In genomic region chr5:143820820-143821219, GRCm38 (mm10) we compare ENCODE assay signal across 25 mouse cellular contexts. TPM values are rescaled to one million over a fixed set of nuclear protein-coding genes. Genes with fewer than 3 reads are reported as not detected.
DNase-seq lines count a peak whose midpoint lies in the region; ATAC-seq and TF ChIP-seq lines count a peak whose summit lies in the region.
"Had no signal": no experiment of that assay in that cellular context is flagged by ENCODE, and none has a peak within 500 bp of the region (broad histone marks: within the 10 kb centered on the region; RNA-seq: fewer than 3 reads in every experiment).

No protein-coding gene starts in this region.

- intact Hi-C loops in heart, adult 2 months (cut with DNase I): no loop called here
- intact Hi-C loops in left cerebral cortex, adult 2 months (cut with DNase I): no loop called here
- intact Hi-C loops in left cerebral cortex, postnatal 36 days (cut with DNase I): no loop called here

- H3K4me1 ChIP-seq in heart, adult 2 months (ENCODE audit: control insufficient read depth, insufficient read depth, low read length): peaks cover 3% of the 10 kb centered on the region; the same call in 1 of the 2 replicates
- 0 out of 2 replicates have a peak, but pooled peaks cover 3% of the 10 kb centered on the region for H3K4me1 ChIP-seq in stomach, postnatal 0 days (replicated peaks; ENCODE audit: control insufficient read depth, insufficient read depth)

- ATAC-seq in stomach, postnatal 0 days (ENCODE audit: low FRiP score, low TSS enrichment): no peak
- ATAC-seq: activated CD4-positive, CD25-positive, alpha-beta regulatory T cell, adult 4 months; forebrain, embryonic 15.5 days; midbrain, embryonic 13.5 days had no signal

- TF ChIP-seq CTCF in heart, adult 2 months (IDR thresholded peaks at IDR 0.05): peak; percentile 20
- TF ChIP-seq CTCF in left cerebral cortex, adult 2 months (IDR thresholded peaks at IDR 0.05): peak; percentile 5; the same call in 1 of the 2 replicates
- TF ChIP-seq CTCF in stomach, postnatal 0 days (IDR thresholded peaks at IDR 0.05; ENCODE audit: low read depth): 0 out of 2 replicates have a peak, but pooled peaks have one; percentile 5

- peaks cover 4% of the 10 kb centered on the region; the same call in 1 of the 2 replicates for H3K79me2 ChIP-seq in heart, adult 2 months (replicated peaks; ENCODE audit: control insufficient read depth, insufficient read depth, low read length)

- TF ChIP-seq EP300 in heart, adult 2 months (IDR thresholded peaks at IDR 0.05; ENCODE audit: insufficient read depth, low read depth, low read length): no peak
- TF ChIP-seq EP300 in stomach, postnatal 0 days (optimal IDR thresholded peaks at IDR 0.05): no peak

- no peak overlapping the region for H3K27ac ChIP-seq in heart, adult 2 months
- no peak overlapping the region for H3K27ac ChIP-seq in left cerebral cortex, adult 2 months
- H3K27ac ChIP-seq in stomach, postnatal 0 days (replicated peaks): no peak overlapping the region
- H3K27ac ChIP-seq: embryonic facial prominence, embryonic 12.5 days; forebrain, embryonic 15.5 days; hindbrain, embryonic 13.5 days; limb, embryonic 13.5 days; lung, embryonic 15.5 days; midbrain, embryonic 13.5 days had no signal

- no peak overlapping the region for H3K4me3 ChIP-seq in heart, adult 2 months
- no peak overlapping the region for H3K4me3 ChIP-seq in left cerebral cortex, adult 2 months
- H3K4me3 ChIP-seq in stomach, postnatal 0 days (ENCODE audit: low read depth, low read length): no peak overlapping the region
- H3K4me3 ChIP-seq: embryonic facial prominence, embryonic 12.5 days; forebrain, embryonic 15.5 days; hindbrain, embryonic 13.5 days; limb, embryonic 13.5 days; lung, embryonic 15.5 days; midbrain, embryonic 13.5 days had no signal

- no peak for DNase-seq in heart, adult 2 months
- no peak for DNase-seq in heart, postnatal 4 days
- DNase-seq in left cerebral cortex, adult 2 months (ENCODE audit: extremely low spot score in 1 of 2, low spot score in 2 of 2): no peak
- no peak for DNase-seq in left cerebral cortex, postnatal 36 days (ENCODE audit: low spot score in 2 of 2)
- DNase-seq in testis, postnatal 10 days (ENCODE audit: low spot score): peak; percentile 26
- no peak for DNase-seq in testis, postnatal 14 days (ENCODE audit: low spot score)
- no peak for DNase-seq in stomach, postnatal 0 days (ENCODE audit: low spot score)
- DNase-seq in adrenal gland, postnatal 25 days: no peak
- DNase-seq: adrenal gland, adult 8-10 months; B cell, adult 2 months; cerebellum, adult 2 months; cerebellum, postnatal 25 days; gastrocnemius, postnatal 14 days; heart, adult 18-20 months; heart, postnatal 14 days; kidney, adult 18-20 months; layer of hippocampus, postnatal 36 days had no signal

- no peaks in the 10 kb centered on the region for H3K36me3 ChIP-seq in heart, adult 2 months (ENCODE audit: control insufficient read depth, insufficient read depth, low read length)
- no peaks in the 10 kb centered on the region for H3K36me3 ChIP-seq in stomach, postnatal 0 days (ENCODE audit: control insufficient read depth, insufficient read depth, low read length)
- H3K36me3 ChIP-seq: embryonic facial prominence, embryonic 12.5 days; forebrain, embryonic 15.5 days; hindbrain, embryonic 13.5 days; limb, embryonic 13.5 days; lung, embryonic 15.5 days; midbrain, embryonic 13.5 days had no signal

- no peak overlapping the region for H3K4me2 ChIP-seq in stomach, postnatal 0 days (replicated peaks; ENCODE audit: low read depth)
- H3K4me2 ChIP-seq: embryonic facial prominence, embryonic 12.5 days; forebrain, embryonic 15.5 days; hindbrain, embryonic 13.5 days; limb, embryonic 13.5 days; lung, embryonic 15.5 days; midbrain, embryonic 13.5 days had no signal

- WGBS in heart, adult 2 months: 76% methylated on average over 5 of the region's 5 CpGs
- WGBS in stomach, postnatal 0 days: 95% methylated on average over 5 of the region's 5 CpGs

- H3K27me3 ChIP-seq in heart, adult 2 months (ENCODE audit: control insufficient read depth, insufficient read depth, low read length): no peaks in the 10 kb centered on the region
- H3K27me3 ChIP-seq in stomach, postnatal 0 days (ENCODE audit: control insufficient read depth, insufficient read depth, low read length): no peaks in the 10 kb centered on the region
- H3K27me3 ChIP-seq: CH12.LX; embryonic facial prominence, embryonic 12.5 days; forebrain, embryonic 15.5 days; hindbrain, embryonic 13.5 days; limb, embryonic 13.5 days; lung, embryonic 15.5 days; midbrain, embryonic 13.5 days had no signal

- H3K9ac ChIP-seq in heart, adult 2 months (ENCODE audit: low read depth, low read length): no peak overlapping the region
- no peak overlapping the region for H3K9ac ChIP-seq in stomach, postnatal 0 days (ENCODE audit: low read length)
- H3K9ac ChIP-seq: embryonic facial prominence, embryonic 12.5 days; forebrain, embryonic 15.5 days; hindbrain, embryonic 13.5 days; limb, embryonic 13.5 days; lung, embryonic 15.5 days; midbrain, embryonic 13.5 days had no signal

- no peaks in the 10 kb centered on the region for H3K9me3 ChIP-seq in stomach, postnatal 0 days (ENCODE audit: control insufficient read depth, low read length)
- H3K9me3 ChIP-seq: embryonic facial prominence, embryonic 12.5 days; forebrain, embryonic 15.5 days; hindbrain, embryonic 13.5 days; limb, embryonic 13.5 days; lung, embryonic 15.5 days; midbrain, embryonic 13.5 days had no signal

- TF ChIP-seq POLR2A in heart, adult 2 months (IDR thresholded peaks at IDR 0.05; ENCODE audit: insufficient read depth, low read depth, low read length): no peak

RNA-seq across cellular contexts. Expression of gene Eif2ak1, which starts 3.2 kb away (rescaled TPM):
- 10 to 100 TPM; 19.2 to 21.4 TPM for total RNA-seq in heart, adult 2 months (2021)
- polyA plus RNA-seq in heart, adult 2 months (2012; rRNA removed): 11.9 and 18.4 TPM in 2 replicates
- total RNA-seq in heart, postnatal 4 days (2021): 10 to 100 TPM; 20.0 to 20.7 TPM
- 10 to 100 TPM; 43.6 to 48.3 TPM for total RNA-seq in left cerebral cortex, adult 2 months (2021)
- 10 to 100 TPM; 44.9 to 45.1 TPM for total RNA-seq in left cerebral cortex, postnatal 36 days (2021)
- polyA plus RNA-seq in stomach, postnatal 0 days (2015; fragmentation: Nextera tagmentation; extraction: Ambion mirVana): 18.7 and 19.9 TPM in 2 replicates
- 32.2 and 42.0 TPM in 2 replicates for total RNA-seq in adrenal gland, postnatal 25 days (2021)
